Mouse (Mus musculus) limb, embryonic 11.5 days (tissue): Measurements from ENCODE around the gene Kctd11. TPM values are rescaled to one million over a fixed set of nuclear protein-coding genes. Genes with fewer than 3 reads are reported as not detected.

Source experiments
- ATAC-seq: fragments of 200-750 bp; cut with Nextera tagmentation; 2 replicates; pipeline ENCODE4 v1.8.0; 2017; ENCODE audit warnings: low read depth; ENCODE audit not compliant: insufficient number of reproducible peaks, low FRiP score, low TSS enrichment
- DNase-seq: peaks from one replicate; pipeline ENCODE4 v3.0.0-alpha.2; 2015; ENCODE audit warnings: low spot score
- H3K27ac ChIP-seq: fragments of 300-500 bp; sonication (generic); replicated peaks from 2 replicates; pipeline ENCODE4 v1.5.1; 2014; ENCODE audit warnings: low read depth, mild to moderate bottlenecking, low read length
- H3K27me3 ChIP-seq: fragments of 300-500 bp; sonication (generic); 2 replicates; pipeline ENCODE4 v1.6.1; 2014; ENCODE audit warnings: mild to moderate bottlenecking, low read length, mixed read lengths; ENCODE audit not compliant: control insufficient read depth, insufficient read depth
- H3K36me3 ChIP-seq: fragments of 300-500 bp; sonication (generic); 2 replicates; pipeline ENCODE4 v1.6.1; 2014; ENCODE audit warnings: mild to moderate bottlenecking, low read length, moderate library complexity, mixed read lengths; ENCODE audit not compliant: control insufficient read depth, insufficient read depth
- H3K4me1 ChIP-seq: fragments of 300-500 bp; sonication (generic); 2 replicates; pipeline ENCODE4 v1.6.1; 2014; ENCODE audit warnings: low read length, mixed read lengths; ENCODE audit not compliant: control insufficient read depth, insufficient read depth
- H3K4me2 ChIP-seq: fragments of 300-500 bp; sonication (generic); 2 replicates; pipeline ENCODE4 v1.6.1; 2014; ENCODE audit warnings: low read depth, mild to moderate bottlenecking, moderate library complexity; ENCODE audit not compliant: severe bottlenecking
- H3K4me3 ChIP-seq: fragments of 300-500 bp; sonication (generic); 2 replicates; pipeline ENCODE4 v1.5.1; 2014; ENCODE audit warnings: low read depth, low read length
- H3K9ac ChIP-seq: fragments of 300-500 bp; sonication (generic); 2 replicates; pipeline ENCODE4 v1.6.1; 2014; ENCODE audit warnings: mild to moderate bottlenecking, low read length
- H3K9me3 ChIP-seq: fragments of 300-500 bp; sonication (generic); 2 replicates; pipeline ENCODE4 v1.6.1; 2016; ENCODE audit warnings: low read length; ENCODE audit not compliant: control insufficient read depth
- WGBS: fragments of 180-500 bp; shearing (Covaris S2); extraction: QIAGEN DNeasy Blood & Tissue Kit; methylation state at CpG from one replicate; pipeline ENCODE4 v1.1.7; 2014; 5-methylcytosine and 5-hydroxymethylcytosine counted together
- microRNA-seq: library from miRNA; unstranded; fragments of <30 nt; microRNA quantifications from one replicate; pipeline ENCODE4, GENCODE M21; 2016
- polyA plus RNA-seq: library from polyadenylated mRNA; unstranded; fragments of >200 nt; fragmentation: Nextera tagmentation; extraction: Ambion mirVana; gene quantifications from 2 replicates; pipeline ENCODE4 v1.2.1, GENCODE M21; 2014

The Kctd11 gene
- polyA plus RNA-seq, 1 experiment from 2014 or later, result 3.7 TPM

DNA sequence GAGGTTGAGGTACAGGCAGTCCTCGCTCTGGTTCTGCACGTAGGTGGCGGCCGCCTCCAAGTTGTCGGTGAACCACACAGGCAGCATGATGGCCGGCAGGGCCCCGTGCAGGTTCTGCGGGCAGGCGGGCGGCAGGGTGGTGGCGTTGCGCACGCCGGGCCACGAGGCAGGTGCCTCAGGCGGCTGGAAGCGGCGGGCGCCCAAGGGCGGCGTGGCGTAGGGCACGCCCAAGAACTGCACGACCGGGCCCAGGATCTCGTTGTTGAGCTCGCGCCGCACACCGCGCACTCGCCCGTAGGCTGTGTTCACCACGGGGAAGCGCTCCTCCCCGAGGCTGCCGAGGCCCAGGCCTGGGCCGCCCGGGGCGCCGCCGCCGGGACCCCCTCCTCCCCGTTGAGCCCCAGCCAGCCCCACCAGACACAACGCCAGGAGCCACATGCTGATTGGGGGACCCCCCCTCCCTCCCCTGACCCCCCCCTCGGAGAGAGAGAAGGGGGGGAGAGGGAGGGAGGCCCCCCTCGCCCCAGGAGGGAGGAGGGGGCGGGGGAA lies 47.1 kb downstream of the Kctd11 start:
- Histone ChIP-seq H3K4me2 (peak overlapping the region; percentile 85), H3K4me1 (peaks cover 24% of the 10 kb centered on the region), H3K27ac (no peak overlapping the region), H3K9ac (peak overlapping the region; percentile 57), H3K9me3 (no peaks in the 10 kb centered on the region), H3K4me3 (peak overlapping the region; percentile 62), H3K36me3 (no peaks in the 10 kb centered on the region), H3K27me3 (peaks cover 18% of the 10 kb centered on the region)
- ATAC-seq (no peak), DNase-seq (peak; percentile 52)
- WGBS, result 5% methylated on average over 44 of the region's 48 CpGs

DNA sequence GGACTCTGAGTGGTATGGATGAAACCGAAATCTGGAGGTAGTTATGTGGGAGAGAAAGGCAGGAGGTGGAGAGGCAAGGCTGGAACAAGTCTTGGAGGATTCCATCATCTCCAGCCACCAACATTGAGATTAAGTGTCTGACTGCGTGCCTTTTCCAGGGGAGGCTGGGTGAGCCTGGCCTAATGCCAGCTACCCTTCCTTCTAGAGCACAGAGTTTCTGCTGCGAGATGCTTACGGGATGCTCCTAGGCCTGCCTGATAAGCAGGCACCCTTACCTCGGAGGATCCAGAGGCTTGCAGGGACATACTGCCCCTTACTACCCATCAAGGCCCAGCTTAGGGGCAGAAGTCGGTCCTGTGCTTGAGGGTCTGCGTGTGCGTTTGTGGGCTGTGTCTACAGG lies 47.7 kb downstream of the Kctd11 start:
- WGBS, result 57% methylated on average over 8 of the region's 8 CpGs
- H3K27ac ChIP-seq, result no peak overlapping the region

DNA sequence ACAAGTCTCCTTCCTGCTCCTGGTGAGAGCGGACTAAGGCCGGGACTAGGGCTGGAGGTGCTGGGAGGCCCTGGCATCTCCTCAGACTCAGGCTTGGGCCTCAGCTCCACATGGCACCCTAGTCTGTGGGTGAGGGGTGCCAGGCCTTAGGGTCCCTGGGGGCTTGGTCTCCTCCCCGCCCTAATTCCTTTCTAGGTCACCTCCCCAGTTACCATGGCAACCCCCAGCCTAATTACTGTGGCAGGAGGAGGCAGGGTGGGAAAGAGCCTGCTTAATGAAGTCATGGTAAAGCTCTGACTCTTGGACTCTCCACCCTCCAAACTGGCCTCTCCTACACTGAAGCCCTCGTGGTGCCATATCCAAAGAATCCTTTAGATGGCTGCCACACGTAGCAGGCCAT lies 52.4 kb downstream of the Kctd11 start:
- WGBS, result 67% methylated on average over 5 of the region's 5 CpGs
- DNase-seq, result no peak
- no peak for ATAC-seq
- Histone ChIP-seq H3K9ac (no peak overlapping the region), H3K4me1 (no peaks in the 10 kb centered on the region; the same call in none of the 2 replicates), H3K27me3 (peaks cover 5% of the 10 kb centered on the region; the same call in 1 of the 2 replicates), H3K9me3 (no peaks in the 10 kb centered on the region), H3K4me3 (0 out of 2 replicates have a peak overlapping the region, but pooled peaks have one; percentile 2), H3K36me3 (peaks cover 11% of the 10 kb centered on the region; the same call in 1 of the 2 replicates), H3K4me2 (no peak overlapping the region), H3K27ac (no peak overlapping the region)

More for the DNA sequence above, 47.7 kb downstream of the Kctd11 start:
- Histone ChIP-seq H3K9me3 (no peaks in the 10 kb centered on the region), H3K36me3 (no peaks in the 10 kb centered on the region), H3K4me3 (peak overlapping the region; percentile 62; the same call in 1 of the 2 replicates), H3K4me2 (peak overlapping the region; percentile 85), H3K27me3 (peaks cover 18% of the 10 kb centered on the region), H3K9ac (peak overlapping the region; percentile 57), H3K4me1 (peaks cover 24% of the 10 kb centered on the region)
- ATAC-seq, result no peak
- no peak for DNase-seq

Small RNA genes within 50 kb of the gene (microRNA-seq; reads per million reads assigned to microRNA genes)
- gene Mir6924, result not detected

Other genes with a start within 250 kb of the Kctd11 start
- 35.8 and 37.5 TPM in 2 replicates for gene Fxr2, start 248.4 kb downstream of the Kctd11 start, polyA plus RNA-seq
- 0.17 TPM in 1 of 2 replicates, not detected in the other for gene Sox15, start 226.1 kb downstream of the Kctd11 start, polyA plus RNA-seq
- 21.0 and 41.0 TPM in 2 replicates for gene Mpdu1, start 218.8 kb downstream of the Kctd11 start, polyA plus RNA-seq
- 3.4 and 4.5 TPM in 2 replicates for gene Cd68, start 215.3 kb downstream of the Kctd11 start, polyA plus RNA-seq
- gene Eif4a1, start 209.0 kb downstream of the Kctd11 start, polyA plus RNA-seq, result 759 and 892 TPM in 2 replicates
- 125 and 127 TPM in 2 replicates for gene Senp3, start 199.3 kb downstream of the Kctd11 start, polyA plus RNA-seq
- gene Tnfsf13, start 195.6 kb downstream of the Kctd11 start, polyA plus RNA-seq, result not detected in 2 replicates
- 2.6 and 3.3 TPM in 2 replicates for gene Tnfsf12, start 185.6 kb downstream of the Kctd11 start, polyA plus RNA-seq
- gene Tnfsfm13, start 185.3 kb downstream of the Kctd11 start, polyA plus RNA-seq, result 1.1 and 1.3 TPM in 2 replicates
- 64.0 and 78.3 TPM in 2 replicates for gene Polr2a, start 122.8 kb downstream of the Kctd11 start, polyA plus RNA-seq
- 0.09 TPM in 1 of 2 replicates, not detected in the other for gene Slc35g3, start 119.4 kb downstream of the Kctd11 start, polyA plus RNA-seq
- 0.96 and 1.1 TPM in 2 replicates for gene Zbtb4, start 115.5 kb downstream of the Kctd11 start, polyA plus RNA-seq
- gene Chrnb1, start 85.5 kb downstream of the Kctd11 start, polyA plus RNA-seq, result 4.3 and 4.4 TPM in 2 replicates
- 0.36 and 0.67 TPM in 2 replicates for gene Fgf11, start 79.5 kb downstream of the Kctd11 start, polyA plus RNA-seq
- gene Tmem102, start 75.8 kb downstream of the Kctd11 start, polyA plus RNA-seq, result 1.8 and 2.0 TPM in 2 replicates
- not detected in 2 replicates for gene Gm39566, start 66.1 kb downstream of the Kctd11 start, polyA plus RNA-seq
- gene Spem2, start 62.9 kb downstream of the Kctd11 start, polyA plus RNA-seq, result not detected in 2 replicates
- 0.15 and 0.18 TPM in 2 replicates for gene Spem1, start 59.2 kb downstream of the Kctd11 start, polyA plus RNA-seq
- 5.8 and 6.2 TPM in 2 replicates for gene Nlgn2, start 43.6 kb downstream of the Kctd11 start, polyA plus RNA-seq
- 285 and 304 TPM in 2 replicates for gene Tmem256, start 42.9 kb downstream of the Kctd11 start, polyA plus RNA-seq
- 115 TPM in 2 replicates for gene Plscr3, start 35.0 kb downstream of the Kctd11 start, polyA plus RNA-seq
- gene Tnk1, start 22.7 kb downstream of the Kctd11 start, polyA plus RNA-seq, result 0.89 and 1.2 TPM in 2 replicates
- gene Tmem95, start 3.4 kb downstream of the Kctd11 start, polyA plus RNA-seq, result not detected in 2 replicates
- 0.72 and 0.78 TPM in 2 replicates for gene Acap1, start 14.1 kb upstream of the Kctd11 start, polyA plus RNA-seq
- 24.8 and 26.5 TPM in 2 replicates for gene 2810408A11Rik, start 19.6 kb upstream of the Kctd11 start, polyA plus RNA-seq
- 15.3 and 15.5 TPM in 2 replicates for gene Neurl4, start 19.7 kb upstream of the Kctd11 start, polyA plus RNA-seq
- 90.8 and 94.0 TPM in 2 replicates for gene Gps2, start 32.5 kb upstream of the Kctd11 start, polyA plus RNA-seq
- 2,284 and 2,370 TPM in 2 replicates for gene Eif5a, start 40.6 kb upstream of the Kctd11 start, polyA plus RNA-seq
- gene Ybx2, start 54.4 kb upstream of the Kctd11 start, polyA plus RNA-seq, result 11.2 and 11.3 TPM in 2 replicates
- gene Slc2a4, start 66.8 kb upstream of the Kctd11 start, polyA plus RNA-seq, result 21.0 and 22.7 TPM in 2 replicates
- 12.7 and 13.2 TPM in 2 replicates for gene Cldn7, start 83.4 kb upstream of the Kctd11 start, polyA plus RNA-seq
- gene Ctdnep1, start 99.8 kb upstream of the Kctd11 start, polyA plus RNA-seq, result 22.8 and 27.6 TPM in 2 replicates
- 148 and 151 TPM in 2 replicates for gene Elp5, start 101.1 kb upstream of the Kctd11 start, polyA plus RNA-seq
- 397 and 432 TPM in 2 replicates for gene Gabarap, start 109.7 kb upstream of the Kctd11 start, polyA plus RNA-seq
- 56.1 and 64.9 TPM in 2 replicates for gene Phf23, start 114.4 kb upstream of the Kctd11 start, polyA plus RNA-seq
- 47.3 and 52.0 TPM in 2 replicates for gene Dvl2, start 119.2 kb upstream of the Kctd11 start, polyA plus RNA-seq
- gene Acadvl, start 134.0 kb upstream of the Kctd11 start, polyA plus RNA-seq, result 52.9 and 53.5 TPM in 2 replicates
- gene Dlg4, start 135.5 kb upstream of the Kctd11 start, polyA plus RNA-seq, result 10.0 and 10.8 TPM in 2 replicates
- gene Asgr1, start 172.7 kb upstream of the Kctd11 start, polyA plus RNA-seq, result 1.0 and 1.6 TPM in 2 replicates
- not detected in 2 replicates for gene Asgr2, start 211.2 kb upstream of the Kctd11 start, polyA plus RNA-seq
- 0.21 TPM in 1 of 2 replicates, not detected in the other for gene Mgl2, start 248.9 kb upstream of the Kctd11 start, polyA plus RNA-seq